Comparison of ENCODE assay signal across 8 mouse cellular contexts in the genomic region with DNA sequence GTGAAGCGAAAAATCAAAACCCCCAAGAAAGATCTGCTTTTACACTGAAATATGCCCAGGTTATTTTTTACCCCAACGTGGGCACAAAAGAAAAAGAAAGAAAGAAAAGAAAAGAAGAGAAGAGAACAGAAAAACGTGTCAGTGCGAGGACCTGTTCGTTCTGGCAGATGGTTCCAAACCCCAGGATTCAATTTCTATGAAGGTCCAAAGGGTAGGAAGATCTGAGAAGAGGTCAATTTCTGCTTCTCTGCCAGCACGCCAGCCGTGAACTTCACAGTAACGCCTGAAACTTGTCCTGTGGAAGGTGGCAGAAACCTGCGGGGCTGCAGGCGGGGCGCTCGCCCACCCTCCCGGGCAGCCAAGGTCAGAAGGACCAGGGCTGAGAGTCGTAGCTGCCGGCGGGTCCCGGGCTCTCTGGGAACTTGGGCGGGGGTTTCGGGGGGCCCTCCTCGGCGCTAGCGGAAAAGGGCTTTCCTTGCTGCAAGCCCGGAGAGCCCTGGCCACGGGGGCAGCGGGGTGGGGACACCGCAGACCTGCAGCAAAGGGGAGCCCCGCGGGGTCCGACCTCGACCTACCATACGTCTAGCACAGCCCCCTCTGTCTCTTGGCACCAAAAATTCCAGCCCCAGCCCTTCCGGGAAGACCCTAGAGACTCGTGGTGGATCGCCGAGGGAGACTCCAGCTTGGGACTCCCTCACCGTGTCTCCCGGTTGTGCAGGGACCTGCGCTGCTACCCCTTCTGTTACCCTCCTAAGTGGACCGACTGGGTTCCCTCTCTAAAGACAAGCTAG. TPM values are rescaled to one million over a fixed set of nuclear protein-coding genes. Genes with fewer than 3 reads are reported as not detected.
DNase-seq lines count a peak whose midpoint lies in the region; ATAC-seq lines count a peak whose summit lies in the region.

No protein-coding gene starts in this region.

- H3K36me3 ChIP-seq in neural tube, embryonic 11.5 days (ENCODE audit: control insufficient read depth, insufficient read depth, low read length), result no peaks in the 10 kb centered on the region
- no peaks in the 10 kb centered on the region for H3K36me3 ChIP-seq in forebrain, embryonic 12.5 days (replicated peaks)

- 0 out of 2 replicates have a peak, but pooled peaks cover 3% of the 10 kb centered on the region for H3K27me3 ChIP-seq in neural tube, embryonic 11.5 days (ENCODE audit: control insufficient read depth, insufficient read depth, low read length)
- peaks cover 16% of the 10 kb centered on the region for H3K27me3 ChIP-seq in forebrain, embryonic 12.5 days

- ATAC-seq in neural tube, embryonic 11.5 days (ENCODE audit: insufficient read depth, low FRiP score, low TSS enrichment), result peak; percentile 63
- no peak; the same call in none of the 2 replicates for ATAC-seq in forebrain, embryonic 12.5 days (ENCODE audit: low FRiP score)
- peak; percentile 3; the same call in 1 of the 2 replicates for ATAC-seq in megakaryocyte, adult 5-6 weeks (ENCODE audit: poor library complexity, severe bottlenecking)

- H3K4me3 ChIP-seq in neural tube, embryonic 11.5 days (ENCODE audit: low read depth, low read length), result peak overlapping the region; percentile 54
- H3K4me3 ChIP-seq in forebrain, embryonic 12.5 days (replicated peaks), result peak overlapping the region; percentile 62

- no peaks in the 10 kb centered on the region for H3K4me1 ChIP-seq in neural tube, embryonic 11.5 days (ENCODE audit: control insufficient read depth, insufficient read depth, low read length)
- H3K4me1 ChIP-seq in forebrain, embryonic 12.5 days, result peaks cover 5% of the 10 kb centered on the region; the same call in 1 of the 2 replicates

- H3K4me2 ChIP-seq in neural tube, embryonic 11.5 days (ENCODE audit: low read depth), result peak overlapping the region; percentile 48
- H3K4me2 ChIP-seq in forebrain, embryonic 12.5 days, result peak overlapping the region; percentile 54

- H3K9ac ChIP-seq in neural tube, embryonic 11.5 days (ENCODE audit: low read length), result peak overlapping the region; percentile 65
- H3K9ac ChIP-seq in forebrain, embryonic 12.5 days, result peak overlapping the region; percentile 63

- H3K27ac ChIP-seq in neural tube, embryonic 11.5 days (ENCODE audit: low read depth, low read length), result peak overlapping the region; percentile 49; the same call in 1 of the 2 replicates
- peak overlapping the region; percentile 87 for H3K27ac ChIP-seq in forebrain, embryonic 12.5 days

- 27% methylated on average over 23 of the region's 39 CpGs for WGBS in neural tube, embryonic 11.5 days
- WGBS in forebrain, embryonic 12.5 days, result 21% methylated on average over 39 of the region's 39 CpGs

- H3K9me3 ChIP-seq in neural tube, embryonic 11.5 days (ENCODE audit: control insufficient read depth, low read length), result no peaks in the 10 kb centered on the region
- H3K9me3 ChIP-seq in forebrain, embryonic 12.5 days, result no peaks in the 10 kb centered on the region

- peak; percentile 15 for DNase-seq in adrenal gland, postnatal 25 days
- DNase-seq in adrenal gland, postnatal 14 days, result no peak
- DNase-seq in neural tube, embryonic 11.5 days (ENCODE audit: low spot score), result no peak
- no peak for DNase-seq in neural tube, embryonic 10.5 days (ENCODE audit: extremely low spot score, low spot score)
- peak; percentile 30 for DNase-seq in kidney, postnatal 10 days
- peak; percentile 16 to 25 for DNase-seq in thymus, postnatal 10 days (ENCODE audit: low spot score in 2 of 2)

RNA-seq across cellular contexts. Expression of a gene that starts 0.6 kb away (rescaled TPM):
- total RNA-seq in adrenal gland, postnatal 25 days (2021), result 18.3 and 19.2 TPM in 2 replicates
- 13.8 and 14.2 TPM in 2 replicates for total RNA-seq in adrenal gland, postnatal 14 days (2021)
- 3.1 and 3.3 TPM in 2 replicates for polyA plus RNA-seq in neural tube, embryonic 11.5 days (2014; fragmentation: Nextera tagmentation; extraction: Ambion mirVana)
- 4.0 and 4.5 TPM in 2 replicates for polyA plus RNA-seq in forebrain, embryonic 12.5 days (2016; fragmentation: Nextera tagmentation; extraction: Ambion mirVana)
- 0.85 and 1.2 TPM in 2 replicates for total RNA-seq in megakaryocyte, adult 5-6 weeks (2015)
- total RNA-seq in megakaryocyte, adult 5-6 weeks (2017), result 1.2 and 1.6 TPM in 2 replicates

Comparison
In these comparisons a context has a peak if more than half of its experiments do, and no peak if none do; other contexts are left out.
1. DNase-seq: peak in adrenal gland, postnatal 25 days (single experiment), kidney, postnatal 10 days (single experiment) and thymus, postnatal 10 days (2 of 2); none in adrenal gland, postnatal 14 days (single experiment), neural tube, embryonic 11.5 days (single experiment) and neural tube, embryonic 10.5 days (single experiment).